Mouse (Mus musculus) erythroblast, adult 5-6 weeks (primary cell): ENCODE data around the gene Oprm1. TPM values are rescaled to one million over a fixed set of nuclear protein-coding genes. Genes with fewer than 3 reads are reported as not detected.

Experiments used
- ATAC-seq: replicated peaks from 2 replicates; pipeline ENCODE4 v1.8.0; 2016; ENCODE audit warnings: moderate number of reproducible peaks, mild to moderate bottlenecking, moderate TSS enrichment, inconsistent platforms; ENCODE audit not compliant: poor library complexity, low FRiP score, severe bottlenecking
- total RNA-seq, 2 experiments: library from RNA; stranded (forward) in 1 of 2; stranded (reverse) in 1 of 2; fragments of 150-400 nt in 1 of 2; fragments of 200-764, 138-1000 nt in 1 of 2; gene quantifications; 2 replicates each; pipeline versions ENCODE4 v1.2.3 to v1.2.4; 2015 to 2017; ENCODE audit warnings: low replicate concordance in 2 of 2

The Oprm1 gene
- total RNA-seq, 2 experiments from 2014 or later = not detected

DNA sequence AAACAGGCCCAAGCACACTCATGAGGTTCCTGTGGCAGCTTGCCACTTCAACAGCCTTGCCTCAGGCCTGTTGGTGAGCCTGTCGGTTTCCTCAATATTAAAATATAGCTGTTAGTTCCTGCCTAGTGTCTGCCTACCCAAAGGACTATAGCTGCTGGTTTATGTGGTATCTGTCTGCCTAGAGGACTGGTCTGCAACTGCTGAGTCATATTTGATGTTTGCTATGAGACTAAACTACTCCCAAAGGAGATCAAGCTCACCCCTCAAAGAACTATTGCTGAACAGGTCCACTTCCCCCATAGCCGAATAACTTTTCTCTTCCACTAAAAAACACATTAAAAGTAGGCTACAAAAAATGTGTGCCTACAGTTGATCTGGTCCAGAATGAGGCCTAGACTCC is 315.9 kb downstream of the Oprm1 start:
- no peak for ATAC-seq

DNA sequence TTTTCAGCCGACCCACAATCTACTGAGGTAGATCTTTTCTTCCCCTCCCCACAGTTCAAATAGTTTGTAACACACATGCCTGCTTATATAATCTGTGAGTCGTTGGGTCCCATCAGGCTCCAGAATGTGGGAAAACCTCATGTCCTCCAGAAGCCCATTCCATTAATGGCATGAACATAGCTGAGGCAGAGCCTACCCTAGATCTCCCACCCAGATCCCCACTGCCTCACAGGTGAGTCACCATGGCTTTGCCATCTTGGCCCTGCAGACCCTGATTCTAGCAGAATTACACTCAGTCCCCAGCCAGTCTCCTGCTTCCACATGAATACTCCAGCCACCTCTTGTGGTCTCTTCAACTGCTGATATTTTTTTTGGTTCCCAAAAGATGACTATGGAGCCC is 317.4 kb downstream of the Oprm1 start:
- ATAC-seq = no peak

DNA sequence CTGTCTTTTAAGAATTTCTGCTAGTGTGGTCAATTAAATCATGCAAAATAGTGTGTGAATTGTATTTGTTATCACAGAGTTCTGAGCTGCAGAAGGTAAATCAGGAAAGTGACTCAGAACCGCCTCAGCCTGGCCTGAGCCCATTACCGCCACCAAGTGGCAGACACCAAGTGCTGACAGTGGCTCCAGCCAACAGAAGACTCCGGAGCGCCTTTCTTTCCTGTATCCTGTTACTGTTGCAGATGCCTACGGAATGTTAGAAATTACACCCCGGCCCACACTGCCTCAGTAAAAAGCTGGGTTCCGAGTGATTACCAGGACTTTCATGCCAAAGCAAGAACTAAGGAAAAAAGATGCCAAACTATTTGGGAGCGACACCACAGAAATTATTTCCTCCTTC is 317.9 kb downstream of the Oprm1 start:
- no peak for ATAC-seq

DNA sequence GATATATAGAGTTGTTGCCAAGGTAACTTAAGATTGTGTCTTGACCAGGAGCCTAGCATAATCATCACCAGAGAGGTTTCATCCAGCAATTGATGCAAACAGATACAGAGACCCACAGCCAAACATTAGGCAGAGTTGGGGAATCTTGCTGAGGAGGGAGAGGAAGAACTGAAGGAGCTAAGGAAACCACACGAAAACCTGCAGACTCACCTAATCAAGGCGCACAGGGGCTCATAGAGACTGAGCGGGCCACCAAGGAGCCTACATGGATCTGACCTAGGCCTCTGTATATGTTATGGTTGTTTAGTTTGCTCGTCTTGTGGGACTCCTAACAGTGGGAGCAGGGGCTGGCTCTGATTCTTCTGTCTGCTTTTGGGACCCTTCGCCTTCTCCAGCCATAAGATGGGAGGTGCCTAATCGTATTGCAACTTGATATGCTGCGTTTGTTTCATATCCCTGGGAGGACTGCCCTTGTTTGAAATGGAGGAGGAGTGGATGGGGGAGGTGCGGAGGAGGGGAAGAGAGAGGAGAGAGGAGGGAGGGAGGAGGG is 318.4 kb downstream of the Oprm1 start:
- ATAC-seq = no peak

DNA sequence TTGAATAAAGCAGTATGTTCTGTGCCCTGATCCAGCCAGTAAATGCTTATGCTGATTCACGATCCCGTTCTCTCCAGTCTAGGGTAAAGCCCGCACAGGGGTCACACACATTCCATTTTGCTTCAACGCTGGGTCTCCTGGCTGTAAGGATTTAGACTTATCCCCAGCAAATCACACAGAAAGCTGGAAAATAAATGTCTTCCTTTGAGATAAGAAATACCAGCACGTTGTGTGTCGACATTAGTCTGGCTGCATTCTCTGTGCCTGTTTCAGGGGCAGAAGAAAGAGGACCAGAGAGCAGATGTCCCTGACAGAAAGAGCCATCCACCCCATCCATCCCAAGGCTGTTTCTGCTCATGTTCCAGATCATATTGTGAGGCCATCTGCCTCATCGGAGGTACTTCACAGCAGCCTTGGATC is 319.1 kb downstream of the Oprm1 start:
- no peak for ATAC-seq

DNA sequence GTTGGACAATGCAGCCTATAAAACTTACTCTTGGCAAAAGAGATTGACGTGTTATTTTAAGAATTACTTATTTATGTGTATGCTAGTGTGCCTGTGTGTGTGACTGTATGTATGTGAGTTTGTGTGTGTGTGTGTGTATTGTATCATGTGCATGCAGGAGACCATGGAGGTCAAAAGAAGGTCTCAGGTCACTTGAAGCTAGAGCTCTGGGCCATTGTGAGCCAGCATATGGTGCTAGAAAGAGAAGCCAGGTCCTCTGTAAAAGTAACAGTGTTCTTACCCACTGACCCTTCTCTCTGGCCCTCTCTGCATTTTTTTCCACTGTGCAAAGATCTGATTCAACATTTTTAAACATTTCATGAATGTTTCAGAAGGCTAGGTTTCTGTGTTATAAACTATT is 319.7 kb downstream of the Oprm1 start:
- no peak for ATAC-seq

Other genes with a start within 250 kb of the Oprm1 start
- gene Gm10945, start 3.3 kb downstream of the Oprm1 start, total RNA-seq (2015; ENCODE audit: low replicate concordance) = not detected in 2 replicates
- not detected in 2 replicates for gene Gm10945, start 3.3 kb downstream of the Oprm1 start, total RNA-seq (2017; ENCODE audit: low replicate concordance)